Mouse (Mus musculus) thymus, adult 2 months (tissue): ENCODE results near the gene Txndc11.

ENCODE experiments used
- CTCF ChIP-seq: fragments of 200-500 bp; IDR thresholded peaks from 2 replicates; pipeline ENCODE4 v1.5.1; 2012; ENCODE audit warnings: mild to moderate bottlenecking, control low read depth, low read length, moderate library complexity, borderline replicate concordance; ENCODE audit not compliant: control insufficient read depth, poor library complexity, insufficient read depth; ENCODE audit errors: extremely low read depth
- POLR2A ChIP-seq: fragments of 200-500 bp; IDR thresholded peaks from 2 replicates; pipeline ENCODE4 v1.6.1; 2012; ENCODE audit warnings: mild to moderate bottlenecking, low read length, control low read depth, moderate library complexity; ENCODE audit not compliant: control insufficient read depth, poor library complexity, insufficient read depth; ENCODE audit errors: extremely low read depth

GRCm38 (mm10) chr16:11064742-11065141 lies 69.7 kb downstream of the Txndc11 start:
- no peak for TF ChIP-seq CTCF
- TF ChIP-seq POLR2A: no peak
